Mouse (Mus musculus) lung, embryonic 14.5 days (tissue): Measurements from ENCODE around the gene Slc5a3. TPM values are rescaled to one million over a fixed set of nuclear protein-coding genes. Genes with fewer than 3 reads are reported as not detected.

ENCODE experiments used
- ATAC-seq: fragments of 200-750 bp; cut with Nextera tagmentation; 2 replicates; pipeline ENCODE4 v1.8.0; 2017; ENCODE audit warnings: mild to moderate bottlenecking, moderate TSS enrichment, moderate library complexity; ENCODE audit not compliant: insufficient read depth
- DNase-seq: peaks from one replicate; pipeline ENCODE4 v3.0.0-alpha.2; 2015
- H3K27ac ChIP-seq: fragments of 300-500 bp; sonication (generic); 2 replicates; pipeline ENCODE4 v1.5.1; 2014; ENCODE audit warnings: low read depth, mild to moderate bottlenecking, moderate library complexity
- H3K27me3 ChIP-seq: fragments of 300-500 bp; sonication (generic); 2 replicates; pipeline ENCODE4 v1.6.1; 2014; ENCODE audit warnings: low read length, control low read depth; ENCODE audit not compliant: insufficient read depth
- H3K36me3 ChIP-seq: fragments of 300-500 bp; sonication (generic); 2 replicates; pipeline ENCODE4 v1.6.1; 2014; ENCODE audit warnings: control low read depth; ENCODE audit not compliant: insufficient read depth
- H3K4me1 ChIP-seq: fragments of 300-500 bp; sonication (generic); 2 replicates; pipeline ENCODE4 v1.6.1; 2014; ENCODE audit warnings: antibody characterized with exemption, control low read depth; ENCODE audit not compliant: insufficient read depth
- H3K4me2 ChIP-seq: fragments of 300-500 bp; sonication (generic); 2 replicates; pipeline ENCODE4 v1.6.1; 2014; ENCODE audit warnings: mild to moderate bottlenecking
- H3K4me3 ChIP-seq: fragments of 300-500 bp; sonication (generic); 2 replicates; pipeline ENCODE4 v1.5.1; 2014; ENCODE audit warnings: low read depth, low read length
- H3K9ac ChIP-seq: fragments of 300-500 bp; sonication (generic); 2 replicates; pipeline ENCODE4 v1.6.1; 2014
- H3K9me3 ChIP-seq: fragments of 300-500 bp; sonication (generic); 2 replicates; pipeline ENCODE4 v1.6.1; 2016; ENCODE audit warnings: low read depth, low read length, control low read depth
- CTCF ChIP-seq: IDR thresholded peaks from 2 replicates; pipeline ENCODE4 v1.5.1; 2016; ENCODE audit warnings: antibody characterized with exemption, low read depth
- WGBS: fragments of 180-500 bp; shearing (Covaris S2); extraction: QIAGEN DNeasy Blood & Tissue Kit; methylation state at CpG from one replicate; pipeline ENCODE4 v1.1.7; 2014; 5-methylcytosine and 5-hydroxymethylcytosine counted together
- polyA plus RNA-seq: library from polyadenylated mRNA; unstranded; fragments of >200 nt; fragmentation: Nextera tagmentation; extraction: Ambion mirVana; gene quantifications from 2 replicates; pipeline ENCODE4 v1.2.1, GENCODE M21; 2014

Slc5a3 gene
- polyA plus RNA-seq = 6.3 and 7.4 TPM in 2 replicates

- no peak for TF ChIP-seq CTCF
- Histone ChIP-seq H3K27ac (peak within 1 kb of the TSS; percentile 69), H3K4me2 (peak within 1 kb of the TSS; percentile 72), H3K9ac (peak within 1 kb of the TSS; percentile 79), H3K9me3 (peaks cover 8% of the 10 kb centered on the region; the same call in 1 of the 2 replicates), H3K36me3 (peaks cover 13% of the 10 kb centered on the region; the same call in 1 of the 2 replicates), H3K4me1 (peaks cover 5% of the 10 kb centered on the region; the same call in 1 of the 2 replicates), H3K27me3 (no peaks in the 10 kb centered on the region), H3K4me3 (peak within 1 kb of the TSS; percentile 82)
- WGBS = under 1% methylated on average over 71 of the region's 99 CpGs
- peak; percentile 93 for ATAC-seq
- DNase-seq = peak; percentile 91
Observed at GRCm38 (mm10) chr16:92057852-92058643, at the start of gene Slc5a3, which contains the start of the genes Mrps6 and Gm49711. Slc5a3 (plus strand) TSS chr16:92058322. Mrps6 (plus strand) TSS chr16:92058270. Gm49711 (plus strand) TSS chr16:92058316.

GRCm38 (mm10) chr16:92009586-92009985 is 48.5 kb upstream of the Slc5a3 start:
- no peak overlapping the region for H3K9ac ChIP-seq
- no peak overlapping the region for H3K27ac ChIP-seq
- DNase-seq (no peak), ATAC-seq (no peak)
- H3K36me3 ChIP-seq = no peaks in the 10 kb centered on the region
- TF ChIP-seq CTCF = no peak
- no peaks in the 10 kb centered on the region for H3K27me3 ChIP-seq
- WGBS = 84% methylated on average over 2 of the region's 2 CpGs
- no peak overlapping the region for H3K4me2 ChIP-seq
- no peaks in the 10 kb centered on the region for H3K9me3 ChIP-seq
- H3K4me3 ChIP-seq = no peak overlapping the region
- no peaks in the 10 kb centered on the region for H3K4me1 ChIP-seq

GRCm38 (mm10) chr16:92016792-92017191 is 41.3 kb upstream of the Slc5a3 start:
- TF ChIP-seq CTCF = no peak
- no peaks in the 10 kb centered on the region for H3K27me3 ChIP-seq
- no peaks in the 10 kb centered on the region for H3K36me3 ChIP-seq
- no peaks in the 10 kb centered on the region; the same call in 1 of the 2 replicates for H3K4me1 ChIP-seq
- ATAC-seq = no peak
- no peak for DNase-seq
- 69% methylated on average over 8 of the region's 8 CpGs for WGBS
- H3K9ac ChIP-seq = no peak overlapping the region
- no peaks in the 10 kb centered on the region for H3K9me3 ChIP-seq
- no peak overlapping the region for H3K4me2 ChIP-seq
- H3K4me3 ChIP-seq = no peak overlapping the region
- no peak overlapping the region for H3K27ac ChIP-seq

- Histone ChIP-seq H3K4me3 (peak overlapping the region; percentile 33), H3K4me1 (no peaks in the 10 kb centered on the region; the same call in 1 of the 2 replicates), H3K9me3 (no peaks in the 10 kb centered on the region), H3K36me3 (no peaks in the 10 kb centered on the region), H3K27me3 (no peaks in the 10 kb centered on the region), H3K4me2 (peak overlapping the region; percentile 63), H3K27ac (peak overlapping the region; percentile 5; the same call in 1 of the 2 replicates), H3K9ac (peak overlapping the region; percentile 36)
- peak; percentile 49 for ATAC-seq
- no peak for TF ChIP-seq CTCF
- WGBS = 9% methylated on average over 26 of the region's 26 CpGs
- DNase-seq = peak; percentile 70
Observed at GRCm38 (mm10) chr16:92019141-92020118, 38.7 kb upstream of the Slc5a3 start.

- 76% methylated on average over 12 of the region's 12 CpGs for WGBS
- Histone ChIP-seq H3K9ac (no peak overlapping the region), H3K9me3 (no peaks in the 10 kb centered on the region), H3K27me3 (no peaks in the 10 kb centered on the region), H3K4me2 (no peak overlapping the region), H3K4me1 (no peaks in the 10 kb centered on the region; the same call in 1 of the 2 replicates), H3K4me3 (no peak overlapping the region), H3K36me3 (no peaks in the 10 kb centered on the region), H3K27ac (no peak overlapping the region)
- no peak for DNase-seq
- no peak for TF ChIP-seq CTCF
- no peak for ATAC-seq
Observed at GRCm38 (mm10) chr16:92021656-92022400, 36.3 kb upstream of the Slc5a3 start.

- no peak overlapping the region for H3K4me2 ChIP-seq
- no peaks in the 10 kb centered on the region; the same call in 1 of the 2 replicates for H3K4me1 ChIP-seq
- H3K27me3 ChIP-seq = no peaks in the 10 kb centered on the region
- no peaks in the 10 kb centered on the region for H3K9me3 ChIP-seq
- WGBS = 51% methylated on average over 20 of the region's 20 CpGs
- no peak overlapping the region for H3K9ac ChIP-seq
- no peak for TF ChIP-seq CTCF
- no peak for DNase-seq
- ATAC-seq = no peak
- H3K27ac ChIP-seq = no peak overlapping the region
- H3K4me3 ChIP-seq = no peak overlapping the region
- H3K36me3 ChIP-seq = no peaks in the 10 kb centered on the region
Observed at GRCm38 (mm10) chr16:92022494-92023283, 35.4 kb upstream of the Slc5a3 start.
